Mouse (Mus musculus) layer of hippocampus, adult 11-12 months (tissue): Measurements from ENCODE around the gene Smg7.

ENCODE experiments used
- DNase-seq: peaks from one replicate; pipeline ENCODE4 v3.0.0; 2022; ENCODE audit warnings: low spot score

Gene Smg7

DNA sequence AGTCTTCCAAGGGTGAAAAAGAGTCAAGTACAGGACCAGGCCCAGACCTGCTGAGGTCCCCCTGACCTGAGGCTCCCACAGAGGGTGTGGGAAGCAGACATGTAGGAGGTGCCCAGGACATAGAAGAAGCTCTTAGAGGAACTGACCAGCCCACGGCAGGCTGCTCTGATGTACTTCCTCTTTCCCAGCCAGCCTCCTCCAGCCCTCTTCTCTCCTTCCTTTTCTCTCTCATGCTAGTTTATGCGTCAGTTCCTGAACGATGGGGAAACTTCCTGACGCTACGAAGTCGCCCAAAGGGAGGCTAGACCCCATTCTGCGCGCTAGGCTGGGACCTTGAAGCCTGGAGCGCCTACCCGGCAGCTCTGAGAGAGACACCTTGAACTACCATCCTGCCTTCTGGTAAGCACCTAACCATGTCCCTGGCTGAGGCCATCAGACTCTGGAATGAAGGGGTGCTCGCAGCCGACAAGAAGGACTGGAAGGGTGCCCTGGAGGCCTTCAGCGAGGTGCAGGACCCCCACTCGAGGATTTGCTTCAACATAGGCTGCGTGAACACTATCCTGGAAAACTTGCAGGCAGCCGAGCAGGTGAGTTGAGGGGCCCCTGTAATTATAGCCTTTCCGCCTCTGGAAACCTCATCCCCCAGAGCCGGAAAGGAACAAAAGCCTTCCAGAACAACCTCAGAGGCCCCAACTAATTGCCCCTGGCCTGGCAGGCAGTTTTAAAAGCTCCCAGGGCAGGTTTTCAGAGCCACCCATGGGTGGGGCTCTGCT, 94.6 kb downstream of the Smg7 start:
- DNase-seq: no peak

DNA sequence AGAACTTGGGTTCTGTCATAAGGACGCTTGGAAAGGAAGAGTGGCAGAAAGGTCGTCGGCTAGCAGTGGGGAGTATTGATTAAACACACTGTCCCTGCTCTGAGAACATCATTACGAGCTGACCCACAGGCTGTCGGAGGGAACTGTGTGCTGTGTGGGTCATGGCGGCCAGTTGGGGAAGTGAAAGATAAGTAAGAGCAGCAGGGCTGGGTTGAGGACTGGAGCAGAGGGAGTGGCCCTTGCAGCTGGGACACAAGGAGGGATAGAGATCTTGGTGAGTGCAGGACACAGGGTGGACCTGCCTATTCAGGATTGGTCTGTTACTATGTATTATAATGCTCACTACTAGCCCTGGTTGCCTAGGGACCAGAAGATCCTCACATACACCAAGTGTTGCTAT, 97.5 kb downstream of the Smg7 start:
- DNase-seq: no peak

DNA sequence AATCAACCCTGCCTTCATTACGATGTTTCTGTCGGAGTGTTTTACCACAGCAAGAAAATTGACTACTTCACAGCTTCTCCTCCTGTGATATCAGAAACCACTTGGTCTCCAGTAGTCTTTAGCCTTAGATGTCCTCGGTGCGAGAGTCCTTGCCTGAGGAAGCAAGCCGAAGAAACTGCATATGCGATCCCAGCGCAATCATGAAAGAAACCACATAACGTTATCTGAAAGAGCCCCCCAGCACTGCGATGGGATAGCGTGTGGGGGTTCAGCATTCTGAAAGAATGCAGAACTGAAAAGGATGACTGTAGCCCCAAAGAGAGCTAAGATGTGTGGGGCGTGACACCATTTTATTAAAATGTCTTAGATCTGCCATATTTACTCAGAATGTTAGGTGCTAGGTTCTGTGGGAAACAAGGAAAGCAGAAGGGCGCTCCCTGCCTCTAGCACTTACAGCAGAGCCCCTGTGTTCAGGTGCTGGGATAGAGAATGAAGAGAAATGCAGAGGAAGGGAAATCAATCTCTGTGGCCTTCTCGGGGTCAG, 101.7 kb downstream of the Smg7 start:
- no peak for DNase-seq

DNA sequence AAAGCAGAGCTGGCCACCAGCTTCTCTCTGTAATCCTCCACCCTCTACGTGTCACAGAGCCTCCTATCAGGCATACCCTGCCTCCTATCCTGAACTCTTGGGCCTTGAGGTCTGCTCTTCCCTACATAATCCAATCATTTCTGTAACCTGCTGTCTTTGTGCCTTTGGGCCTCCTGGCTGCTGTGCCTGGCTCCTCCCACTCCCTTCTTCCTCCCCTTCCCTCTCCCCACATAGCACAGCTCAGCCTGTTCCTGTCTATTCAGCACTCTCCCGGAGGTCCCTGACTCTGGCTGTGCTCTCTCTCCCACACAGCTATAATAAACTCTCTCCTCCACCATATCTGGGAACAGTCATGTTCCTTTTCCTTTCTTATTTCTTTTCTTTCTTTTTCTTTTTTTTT, 102.5 kb downstream of the Smg7 start, which contains the start of gene Ncf2:
TSS of gene Ncf2 (plus strand) at position 298 of the 400 bp plus-strand sequence.
- DNase-seq: no peak

DNA sequence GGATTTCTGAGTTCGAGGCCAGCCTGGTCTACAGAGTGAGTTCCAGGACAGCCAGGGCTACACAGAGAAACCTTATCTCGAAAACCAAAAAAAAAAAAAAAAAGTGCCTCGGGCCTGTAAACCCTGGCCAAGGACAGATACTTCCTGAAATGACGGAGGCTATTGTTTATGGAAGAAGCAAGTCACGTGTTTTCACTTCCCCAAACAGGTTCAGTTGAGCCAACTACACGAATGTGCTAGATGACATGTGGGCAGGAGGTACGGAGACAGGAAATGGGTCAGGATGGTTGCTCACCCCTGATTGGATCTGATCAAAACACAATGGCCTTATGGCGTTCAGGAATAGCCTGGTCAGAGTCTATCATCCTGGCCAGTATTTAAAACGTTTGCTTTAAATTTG, 104.3 kb downstream of the Smg7 start:
- no peak for DNase-seq

DNA sequence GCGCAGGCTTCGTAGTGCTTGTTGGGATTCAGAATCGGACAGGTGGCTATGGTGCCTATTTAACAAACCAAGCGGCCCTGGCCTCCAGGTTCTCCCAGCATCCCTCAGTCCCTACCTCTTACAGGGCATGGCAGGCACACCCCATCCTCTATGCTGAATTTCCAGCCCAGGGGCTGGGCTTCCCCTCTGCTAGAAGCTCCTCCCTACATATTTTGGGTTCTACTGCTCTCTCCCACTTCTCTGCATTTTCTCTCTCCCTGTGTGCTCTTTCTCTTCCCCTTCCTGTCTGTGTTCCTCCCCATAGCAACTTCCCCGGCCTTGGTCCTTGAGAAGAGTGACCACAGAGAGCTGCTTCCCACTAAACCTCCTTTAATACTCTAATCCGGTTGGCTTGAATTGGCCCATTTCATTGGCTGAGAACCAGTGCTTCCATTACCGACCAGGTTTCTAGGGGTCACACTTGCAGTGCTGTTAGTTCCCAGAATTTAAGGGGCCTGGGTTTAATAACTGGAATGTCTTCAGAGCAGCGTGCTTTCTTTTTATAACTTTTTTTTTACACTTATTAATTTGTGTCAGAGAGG, 105.7 kb downstream of the Smg7 start:
- no peak for DNase-seq

DNA sequence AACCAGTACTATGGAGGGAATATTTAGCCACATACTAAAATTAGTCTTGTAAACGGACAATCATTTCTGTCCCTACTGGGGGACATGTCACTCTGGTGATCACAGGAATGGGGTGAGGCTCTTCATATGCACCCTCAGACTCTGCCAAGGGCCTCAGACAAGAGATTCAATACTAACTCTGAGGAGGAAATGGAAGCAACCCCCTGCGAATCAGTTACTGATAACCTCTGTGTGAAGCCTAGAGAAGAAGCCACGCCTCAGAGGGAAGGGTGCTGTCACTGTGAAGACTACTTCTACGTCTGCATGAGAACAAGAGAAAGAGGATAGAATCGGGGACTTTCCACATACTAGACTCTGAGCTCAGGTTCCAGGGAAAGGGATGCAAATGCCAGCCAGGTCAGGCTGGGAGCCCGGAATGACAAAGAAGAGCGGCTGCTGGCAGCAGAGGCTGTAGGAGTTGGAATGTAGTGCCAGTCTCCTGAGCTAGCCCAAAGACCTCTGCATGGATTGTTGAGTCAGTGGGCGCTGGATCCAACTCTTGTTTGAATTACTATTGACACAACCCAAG, 106.7 kb downstream of the Smg7 start:
- DNase-seq: no peak

DNA sequence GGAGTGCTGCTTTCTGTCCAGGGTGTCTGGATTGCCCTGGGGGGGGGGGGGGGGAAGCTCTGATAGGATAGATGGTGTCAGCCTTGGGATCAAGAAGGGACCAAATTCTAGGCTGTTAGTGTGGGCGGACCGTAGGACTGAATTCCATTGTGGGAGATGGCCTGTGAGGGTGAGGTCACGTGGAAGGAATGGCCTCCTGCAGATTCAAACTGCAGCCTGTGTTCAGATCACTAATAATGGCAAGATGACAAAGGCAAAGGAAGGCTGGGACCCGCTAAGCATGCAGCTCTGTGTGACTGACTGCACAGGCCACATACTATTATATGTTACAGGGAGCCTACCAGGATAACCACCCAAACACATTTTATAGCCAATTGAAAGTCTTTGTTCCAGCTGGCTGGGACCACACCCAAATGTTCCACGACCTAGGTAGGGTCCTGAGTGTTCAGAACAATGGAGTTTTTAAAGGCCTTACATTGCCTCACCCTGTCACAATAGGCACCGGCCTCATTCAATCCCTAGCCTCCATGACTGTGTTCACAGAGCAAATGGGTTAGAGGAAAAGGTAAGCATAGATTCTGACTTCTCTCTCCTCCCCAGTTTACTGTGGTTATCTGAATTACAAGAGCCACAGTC, 108.8 kb downstream of the Smg7 start:
- no peak for DNase-seq

DNA sequence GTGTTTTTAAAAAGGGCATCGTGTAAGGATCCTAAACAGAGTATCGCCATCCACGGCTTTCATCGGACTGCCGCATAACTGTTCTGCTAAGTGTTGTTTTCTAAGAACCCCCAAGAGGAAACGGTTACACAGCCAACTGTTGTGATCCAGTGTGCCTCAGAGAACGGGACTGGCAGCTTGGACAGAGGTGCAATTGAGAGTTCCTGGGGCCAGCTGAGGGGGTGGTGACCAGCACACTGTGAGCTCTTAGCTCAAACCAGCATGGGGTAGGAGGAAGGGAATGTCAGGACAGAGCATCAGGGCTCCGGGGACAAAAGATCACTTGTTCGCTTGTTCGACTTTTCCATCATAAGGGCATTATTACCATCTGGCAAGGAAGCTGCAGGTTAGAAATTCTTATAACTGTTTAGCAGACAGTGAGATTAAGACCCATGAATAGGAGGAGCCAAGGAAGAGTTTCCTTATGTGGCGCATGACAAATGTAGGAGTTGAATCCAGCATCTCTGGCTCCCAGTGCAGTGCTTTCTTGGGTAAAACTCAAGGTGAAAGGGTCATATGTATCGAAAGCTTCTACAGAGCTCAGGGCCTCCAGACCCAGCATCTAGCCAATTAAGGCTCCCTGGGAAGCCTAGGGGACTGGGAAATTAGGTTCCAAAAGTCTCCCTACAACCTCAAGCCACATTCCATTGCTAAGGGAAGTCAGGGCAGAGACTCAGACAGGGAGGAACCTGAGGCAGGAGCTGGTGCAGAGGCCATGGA, 109.5 kb downstream of the Smg7 start:
- peak; percentile 66 for DNase-seq

DNA sequence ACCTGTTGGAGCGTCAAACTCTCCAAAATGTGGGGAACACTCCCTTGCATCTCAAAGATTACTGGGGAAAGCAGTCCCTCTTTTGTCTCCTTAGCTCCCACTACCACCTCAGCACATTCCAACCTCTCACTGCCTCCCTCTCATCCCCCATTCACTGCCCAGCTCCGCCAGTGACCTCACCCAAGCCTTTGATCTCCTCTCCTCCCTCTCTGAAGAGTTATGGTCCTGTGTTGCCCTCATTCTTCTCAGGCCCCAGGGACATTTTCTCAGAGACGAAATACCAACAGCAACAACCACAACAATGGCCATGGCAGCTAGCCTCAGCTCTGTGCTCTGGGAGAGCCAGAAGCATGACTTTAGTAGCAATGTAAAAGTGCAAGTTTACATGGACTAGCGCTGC, 111.2 kb downstream of the Smg7 start:
- no peak for DNase-seq

DNA sequence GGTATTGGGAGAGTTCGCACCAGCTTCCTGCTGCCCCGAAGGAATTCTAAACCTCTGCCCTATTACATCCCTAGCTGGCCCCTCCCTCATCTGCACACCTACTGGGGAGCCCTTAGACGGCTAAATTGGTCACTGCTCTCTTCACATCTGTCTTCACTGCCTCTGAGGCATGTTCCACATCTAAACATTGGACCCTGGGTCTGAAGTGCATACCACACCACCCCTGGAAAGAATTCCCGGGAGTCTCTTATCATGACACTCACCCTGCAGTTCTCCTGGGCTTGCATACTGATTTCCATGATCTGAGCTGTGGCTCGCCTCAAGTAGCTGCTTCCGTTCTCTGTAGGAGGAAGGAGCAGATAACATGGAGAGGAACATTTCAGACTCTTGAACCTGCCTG, 111.6 kb downstream of the Smg7 start:
- DNase-seq: no peak

DNA sequence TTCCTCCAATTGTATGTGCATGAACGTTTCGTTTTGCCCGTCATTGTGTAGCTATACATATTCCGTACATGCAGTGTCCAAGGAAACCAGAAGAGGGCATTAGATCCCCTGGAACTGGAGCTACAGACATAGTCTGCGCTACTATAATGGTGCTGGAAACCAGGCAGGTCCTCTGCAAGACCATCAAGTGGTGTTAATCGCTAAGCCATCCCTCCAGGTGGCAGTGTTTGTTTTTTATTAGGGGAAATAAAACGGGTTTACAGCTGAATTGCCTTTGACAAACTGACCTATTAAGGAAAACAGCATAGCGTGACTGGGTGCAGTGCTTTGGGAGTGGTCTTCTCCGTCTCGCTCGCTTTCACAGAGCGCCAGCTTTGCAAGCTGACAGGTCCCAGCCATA, 112.2 kb downstream of the Smg7 start:
- DNase-seq: no peak

DNA sequence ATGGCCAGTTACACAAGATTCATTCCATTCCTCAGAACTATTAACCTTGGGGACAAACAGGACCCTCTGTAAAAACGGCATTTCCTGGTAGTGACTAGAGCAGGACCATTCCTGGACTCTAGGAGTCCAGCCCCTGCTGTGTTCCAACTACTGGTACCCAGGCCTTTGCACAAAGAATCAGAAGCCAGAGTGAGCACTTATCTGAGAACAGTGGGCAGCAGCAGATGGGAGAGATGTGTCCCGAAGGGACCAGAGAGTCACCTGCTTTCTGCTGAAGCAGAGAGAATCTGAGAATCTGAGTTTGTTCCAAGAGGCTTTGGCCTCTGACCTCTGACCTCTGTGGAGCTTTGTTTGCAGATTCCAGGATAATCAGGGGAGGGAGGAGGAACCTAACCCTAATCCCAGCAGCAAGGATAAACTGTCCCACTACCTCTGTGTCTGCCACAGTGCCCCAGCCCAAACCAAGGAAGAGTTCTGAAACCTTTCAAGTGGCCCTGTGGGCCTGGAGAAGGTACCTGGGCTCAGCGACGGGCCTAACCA, 114.3 kb downstream of the Smg7 start:
- DNase-seq: no peak
